Mouse (Mus musculus) frontal cortex, postnatal 14 days (tissue): ENCODE data around the gene Cobl.
A peak's percentile ranks its signal among the peaks of the same experiment; 100 is the strongest.

Experiments used
- DNase-seq, 2 experiments: peaks; one replicate each; pipeline ENCODE4 v3.0.0; 2022; ENCODE audit warnings: low spot score in 2 of 2

Gene Cobl

DNA sequence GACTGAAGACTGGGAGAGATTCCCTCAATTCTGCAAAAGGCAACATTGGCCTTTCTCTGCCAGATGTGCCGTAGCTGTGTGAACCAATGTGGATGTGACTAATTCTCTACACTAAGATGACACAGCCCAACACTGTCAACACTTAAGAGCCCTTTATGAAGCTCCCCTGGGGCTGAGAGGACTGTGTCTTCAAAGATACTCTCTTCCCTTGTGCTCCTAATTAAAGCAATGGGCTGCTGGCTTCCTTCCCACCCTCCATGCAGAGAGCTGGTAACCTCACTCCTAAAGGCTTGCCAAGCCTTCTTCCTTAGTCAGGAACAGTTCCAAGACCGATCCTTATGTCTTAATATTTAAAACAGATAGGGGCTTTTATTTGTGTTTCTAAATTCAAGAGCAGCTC lies 79.9 kb downstream of the Cobl start:
- DNase-seq: peak in 1 of 2 experiments; percentile 34

DNA sequence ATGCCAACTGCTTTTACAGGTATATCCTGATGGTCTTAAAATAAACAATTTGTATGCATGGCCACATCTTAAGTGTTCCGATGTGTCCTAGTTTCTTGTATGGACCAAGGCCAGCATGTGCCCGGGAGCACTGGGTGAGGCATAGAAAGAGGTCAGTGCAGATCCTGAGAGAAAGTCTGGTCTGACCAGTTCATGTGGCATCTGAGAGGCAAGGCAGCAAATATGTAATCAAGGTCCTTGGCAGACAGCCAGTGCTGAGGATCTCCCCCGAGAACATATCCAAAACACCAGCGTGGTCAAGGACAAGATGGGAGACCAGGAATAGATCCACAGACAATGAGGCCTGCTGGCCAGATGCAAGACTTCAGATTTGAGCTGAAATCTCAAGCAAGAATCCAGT lies 81.8 kb downstream of the Cobl start:
- no peak for DNase-seq

DNA sequence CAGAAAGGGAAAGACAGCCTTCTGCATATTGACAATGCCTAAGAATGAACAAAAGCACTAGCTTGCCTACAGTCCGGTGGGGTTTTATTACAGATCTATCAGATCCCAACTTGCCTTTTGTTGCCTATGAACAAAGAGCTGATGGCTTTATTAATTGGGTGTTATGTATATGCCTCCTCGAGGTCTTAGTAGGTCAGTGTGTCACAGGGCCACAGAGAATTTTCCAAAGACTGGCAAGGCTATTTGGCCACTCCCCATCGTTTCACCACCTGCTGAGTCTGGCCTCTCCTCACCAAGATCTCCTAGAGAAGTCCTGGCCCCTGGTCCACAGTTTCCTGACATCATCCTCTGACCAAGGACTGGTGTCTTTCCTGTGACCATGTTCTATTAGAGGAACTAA lies 83.7 kb downstream of the Cobl start:
- DNase-seq: no peak

DNA sequence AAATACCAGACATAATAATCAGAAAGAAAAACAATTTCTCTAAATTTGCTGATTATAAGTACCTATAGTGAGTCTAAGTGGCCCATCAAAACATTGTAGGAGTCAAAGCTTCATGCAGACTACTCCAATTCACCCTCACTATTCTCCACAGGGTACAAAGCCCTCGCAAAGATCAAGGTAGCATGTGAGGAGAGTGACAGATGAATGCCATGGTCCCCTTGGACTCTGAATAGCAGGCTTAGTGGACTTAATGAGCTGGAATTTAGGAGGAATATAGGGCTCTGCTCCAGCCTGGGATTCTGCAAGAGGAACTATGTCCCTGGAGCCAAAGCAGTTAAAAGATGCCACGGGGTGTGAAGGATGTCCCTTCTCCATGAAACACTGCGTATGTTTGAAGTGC lies 88.1 kb downstream of the Cobl start:
- no peak for DNase-seq

DNA sequence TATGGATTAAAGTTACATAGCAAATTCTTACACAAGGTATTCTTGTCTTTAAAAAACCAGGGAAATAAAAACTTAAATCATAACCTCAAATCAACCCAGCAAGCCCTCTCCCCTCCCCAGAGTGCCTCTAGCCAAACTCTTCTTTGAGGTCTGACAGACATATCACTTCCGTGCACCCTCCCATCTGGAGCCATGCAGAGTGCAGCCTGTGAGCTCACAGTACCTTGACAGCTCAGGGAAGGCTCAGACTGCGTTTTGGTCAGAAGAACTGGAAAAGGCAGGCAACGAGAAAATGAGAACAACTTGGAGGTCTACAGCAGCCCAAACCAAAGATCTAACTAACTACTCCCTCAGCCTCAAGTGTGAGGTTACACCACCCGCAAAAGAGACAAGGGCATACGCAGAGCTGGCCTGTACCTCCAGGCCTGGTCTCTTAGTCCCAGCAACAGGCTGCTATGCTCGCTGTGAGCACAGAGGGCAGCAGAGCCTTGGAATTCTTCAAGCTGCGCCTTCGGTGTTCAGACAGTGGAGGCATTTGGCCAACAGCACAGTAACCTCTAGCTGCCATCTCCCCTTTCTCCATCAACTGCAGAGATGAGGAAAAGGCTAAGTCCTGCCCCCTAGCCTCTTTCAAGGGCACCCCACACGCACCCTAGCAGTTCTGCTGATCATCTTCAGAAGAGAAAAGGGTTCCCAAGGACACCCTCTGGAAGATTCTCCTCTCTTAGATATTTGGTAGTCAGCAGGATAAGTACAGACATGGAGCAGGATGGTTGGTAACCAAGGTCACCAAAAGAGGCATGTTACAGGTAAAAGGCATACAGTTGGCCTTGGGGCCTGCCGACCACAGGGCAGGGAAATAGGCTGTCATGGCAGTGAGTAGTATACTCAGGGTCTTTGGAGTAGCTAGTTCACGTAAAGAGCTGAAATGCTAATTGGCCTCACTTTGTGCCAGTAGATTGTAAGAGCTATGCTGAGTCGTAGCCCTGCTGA lies 91.4 kb downstream of the Cobl start:
- DNase-seq: peak; percentile 45 to 78

DNA sequence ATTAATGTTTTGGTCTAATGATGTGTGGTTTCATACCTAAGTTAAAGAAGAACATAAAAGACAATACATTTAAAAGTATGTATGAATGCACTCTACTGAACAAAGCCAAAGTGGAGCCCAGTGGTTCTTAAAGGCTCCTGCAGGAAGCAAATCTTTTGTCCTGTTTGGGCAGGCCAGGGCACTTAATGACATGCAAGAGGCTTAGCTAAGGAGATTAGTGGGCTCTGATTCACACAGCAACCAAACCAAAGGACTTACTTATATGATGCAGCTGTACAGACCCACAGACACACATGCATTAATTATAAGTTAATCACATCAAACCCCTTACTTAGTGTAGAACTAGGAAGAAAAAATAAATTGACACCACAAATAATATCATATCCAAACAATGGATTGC lies 93.8 kb downstream of the Cobl start:
- DNase-seq: no peak

DNA sequence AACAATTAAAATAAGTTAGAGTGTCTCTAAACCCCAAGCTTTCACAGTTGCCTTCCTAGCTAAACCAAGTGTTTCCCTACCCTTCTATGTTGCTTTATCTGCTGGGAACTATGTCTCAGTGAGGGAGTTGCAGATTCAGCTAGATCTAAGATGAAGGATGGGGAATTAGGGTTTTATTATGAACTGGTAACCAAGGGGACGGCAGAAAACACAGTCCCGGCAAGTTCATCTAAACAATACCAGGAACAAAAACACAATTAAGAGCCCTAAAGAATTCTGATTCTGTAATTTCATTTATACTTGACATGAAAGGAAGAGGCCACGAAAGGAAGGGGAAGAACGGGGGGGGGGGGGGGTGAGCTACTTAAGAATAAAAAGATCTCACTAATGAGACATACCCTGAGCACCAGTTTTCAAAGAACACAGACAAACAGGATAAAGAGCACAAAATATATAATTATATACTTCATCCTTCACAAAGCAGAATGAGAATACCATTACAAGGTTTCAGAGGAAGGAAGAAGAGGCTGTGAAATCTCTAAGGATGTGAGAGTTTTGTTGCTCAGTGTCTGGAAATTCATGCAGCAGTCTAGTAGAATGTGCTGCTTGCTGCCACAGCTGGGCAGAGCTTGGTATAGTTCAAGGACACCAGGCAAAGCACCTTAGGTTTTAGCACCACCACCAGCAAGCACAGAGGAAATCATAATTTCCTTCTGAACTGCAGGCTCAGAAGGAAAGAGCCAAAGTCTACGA lies 97.2 kb downstream of the Cobl start:
- no peak for DNase-seq

DNA sequence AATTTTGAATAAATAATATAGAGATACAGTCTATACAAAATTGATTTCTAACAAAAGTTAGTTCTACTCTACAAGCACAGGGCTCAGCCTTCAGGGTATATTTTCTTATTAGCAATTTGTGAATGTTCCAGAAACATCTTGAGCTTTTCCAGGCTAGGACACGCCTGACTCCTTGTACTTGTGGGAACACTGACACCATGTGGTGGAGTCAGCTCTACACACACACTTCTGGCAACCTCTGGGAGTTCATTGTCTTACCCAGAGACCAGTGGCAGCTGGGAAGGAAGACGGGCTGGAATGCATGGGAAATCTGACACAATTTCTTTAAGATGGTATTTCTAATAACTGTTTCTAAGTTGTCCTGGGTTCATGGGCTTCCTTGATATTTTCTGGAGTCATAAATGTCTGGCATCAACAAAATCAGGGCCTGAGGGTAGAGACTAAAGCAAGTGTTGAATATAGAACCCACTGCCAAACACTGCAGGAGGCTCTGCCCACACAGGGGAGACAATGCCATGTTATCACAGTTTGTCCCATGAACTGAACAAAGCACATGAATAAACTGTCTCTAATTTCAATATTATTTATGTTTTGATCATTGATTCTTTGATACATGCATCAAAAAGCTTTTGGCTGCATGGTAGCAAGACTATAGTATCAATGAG lies 105.3 kb downstream of the Cobl start:
- peak; percentile 41 to 51 for DNase-seq

DNA sequence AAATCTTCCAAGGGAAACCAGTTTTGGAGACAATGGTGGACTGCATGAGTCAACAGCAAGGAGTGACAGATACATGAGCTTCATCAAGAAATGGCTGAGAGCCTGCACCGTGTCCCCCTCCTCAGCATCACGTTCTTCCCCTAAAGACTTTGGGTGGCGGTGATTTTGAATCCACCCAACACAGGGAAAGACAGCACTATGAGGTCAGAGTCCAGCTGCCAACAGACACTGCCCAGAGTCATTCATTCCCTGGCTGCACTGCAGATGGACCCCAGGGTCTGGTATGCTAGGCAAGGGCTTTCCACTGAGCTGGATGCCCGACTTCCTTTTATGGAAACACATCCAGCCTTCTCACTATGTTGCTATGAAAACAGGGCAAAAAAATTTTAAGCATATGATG lies 106.2 kb downstream of the Cobl start:
- no peak for DNase-seq

DNA sequence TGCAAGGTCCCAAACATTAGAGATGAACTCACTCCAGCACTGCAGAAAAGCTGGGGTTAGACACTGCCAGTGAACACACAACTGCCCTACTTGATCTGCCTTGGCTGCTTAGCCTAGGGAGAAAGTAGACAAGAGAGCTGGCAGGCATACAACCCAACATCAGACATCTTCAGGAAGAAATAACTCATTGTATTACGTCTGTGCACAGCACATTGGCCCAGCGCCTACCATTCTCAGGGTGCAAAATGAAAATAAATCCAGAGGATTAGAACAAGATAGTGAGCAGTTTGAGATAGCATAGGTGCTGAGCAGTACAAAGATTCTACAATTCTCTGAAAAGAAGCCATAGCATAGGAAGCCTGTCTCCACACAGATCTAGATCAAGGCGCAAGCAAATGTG lies 109.1 kb downstream of the Cobl start:
- no peak for DNase-seq

DNA sequence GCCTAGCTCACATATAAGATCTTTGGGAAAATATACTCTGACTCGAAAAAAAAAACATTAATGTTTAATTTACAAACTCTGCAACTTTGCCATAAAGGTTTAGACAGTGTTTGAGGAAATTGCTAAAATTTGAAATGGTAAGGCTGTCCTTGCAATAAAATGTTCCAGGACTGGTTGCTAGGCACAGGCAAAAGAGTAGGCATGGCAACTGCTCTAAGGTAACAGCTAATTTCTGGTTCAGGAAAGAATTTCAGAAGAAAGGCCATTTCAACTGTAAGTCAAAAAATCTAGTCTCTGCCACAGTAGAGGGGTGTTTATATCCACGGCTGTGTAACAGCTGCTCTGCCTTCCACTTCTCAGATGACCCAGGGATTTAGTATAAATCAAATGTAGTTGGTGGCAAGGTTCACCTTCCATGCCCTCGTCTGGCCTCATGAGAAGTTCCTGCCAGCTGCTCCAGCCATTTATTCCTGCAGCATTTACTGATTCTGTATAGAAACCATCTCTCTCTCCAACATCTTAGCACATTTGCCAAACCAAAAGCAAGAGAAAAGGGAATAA lies 113.7 kb downstream of the Cobl start:
- DNase-seq: no peak

DNA sequence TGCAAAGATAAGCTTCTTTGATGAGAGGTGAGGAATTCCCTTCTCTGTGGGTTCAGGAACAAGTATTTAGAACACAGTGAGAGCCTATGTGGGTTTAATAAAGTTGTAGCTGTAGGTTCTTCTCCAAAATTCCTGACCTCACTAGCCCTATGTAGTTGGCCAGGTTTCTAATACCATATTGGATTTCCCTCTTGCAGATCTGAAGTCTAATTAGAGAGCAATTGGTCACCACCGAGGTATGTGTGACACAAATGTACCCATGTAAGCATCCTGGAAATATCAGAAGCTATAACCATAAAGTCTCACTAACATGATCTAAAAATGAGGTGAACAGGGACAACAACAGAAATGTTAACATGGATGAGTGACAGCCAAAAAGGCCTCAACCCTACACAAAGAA lies 114.7 kb downstream of the Cobl start:
- no peak for DNase-seq

DNA sequence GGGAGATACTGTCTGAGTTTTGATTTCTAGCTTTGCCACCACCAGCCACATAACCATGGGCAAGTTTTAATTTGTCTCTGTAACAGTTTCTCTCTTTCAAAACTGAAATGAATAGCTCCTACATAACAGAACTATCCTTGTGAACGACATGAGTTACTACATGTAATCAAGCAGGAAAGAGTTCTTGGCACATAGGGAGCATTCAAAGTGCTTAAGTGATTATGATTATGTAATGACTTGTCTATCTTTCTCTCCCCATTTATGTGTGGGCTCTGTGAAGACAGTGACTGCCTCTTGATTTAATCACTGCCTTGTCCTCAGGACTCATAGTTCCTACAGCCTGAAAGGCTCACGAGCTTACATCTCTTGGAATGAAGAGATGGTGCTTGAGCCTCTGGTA lies 118.3 kb downstream of the Cobl start:
- no peak for DNase-seq

DNA sequence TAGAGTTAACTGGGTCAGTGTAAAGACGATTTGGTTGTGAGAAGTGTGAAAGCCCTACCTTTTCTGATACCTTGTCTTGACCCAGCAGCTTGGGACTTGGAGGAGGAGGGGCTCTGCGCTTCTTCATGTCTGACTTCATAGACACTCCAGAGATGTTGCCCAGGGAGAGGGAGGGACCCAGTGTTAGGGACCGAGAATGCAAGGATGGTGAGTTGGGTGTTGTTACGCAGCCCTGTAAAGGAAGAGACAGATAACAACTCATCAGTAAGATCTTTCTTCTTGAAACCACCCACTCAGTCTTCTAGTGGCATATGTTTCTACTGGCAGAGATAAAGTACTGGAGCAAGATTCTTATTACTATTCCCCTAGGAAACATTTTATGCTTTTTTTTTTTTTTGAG lies 121.1 kb downstream of the Cobl start:
- DNase-seq: no peak

DNA sequence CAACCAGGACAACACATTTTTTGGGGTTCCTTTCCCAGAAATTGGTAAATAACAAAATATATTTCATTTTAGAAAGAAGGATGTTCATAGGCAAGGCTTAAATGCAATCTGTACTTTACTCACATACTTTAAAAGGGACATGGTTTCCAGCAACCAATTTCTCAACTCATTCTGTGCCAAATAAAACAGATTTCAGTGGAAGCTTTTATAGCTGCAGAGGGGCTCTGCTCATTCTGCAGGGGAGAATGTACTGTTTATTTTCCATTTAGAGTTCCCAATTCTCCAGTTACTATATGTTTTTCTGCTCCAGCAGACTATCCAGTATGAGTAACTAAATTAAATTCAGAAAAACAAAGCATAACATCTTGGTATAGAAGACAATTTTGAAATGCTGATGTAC lies 124.1 kb downstream of the Cobl start:
- DNase-seq: no peak

DNA sequence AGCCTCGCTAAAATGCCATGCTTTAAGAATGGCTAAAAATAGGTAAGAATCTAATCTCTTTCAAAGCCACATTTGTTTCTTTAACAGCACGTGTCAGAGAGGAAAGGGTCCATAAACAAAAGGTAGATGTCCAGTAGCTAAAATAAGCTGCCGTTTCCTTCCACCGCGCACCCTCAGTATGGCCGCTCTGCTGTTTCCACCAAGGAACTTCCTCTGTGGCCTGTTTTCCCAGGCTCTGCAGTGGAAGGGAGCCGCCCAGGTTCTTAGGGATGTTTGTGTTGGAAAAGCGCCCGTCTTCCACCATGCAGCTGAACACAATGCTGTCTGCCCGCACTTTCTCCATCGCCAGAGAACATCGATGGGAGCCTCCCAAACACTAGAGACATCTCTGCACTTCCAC lies 128.6 kb downstream of the Cobl start:
- no peak for DNase-seq

DNA sequence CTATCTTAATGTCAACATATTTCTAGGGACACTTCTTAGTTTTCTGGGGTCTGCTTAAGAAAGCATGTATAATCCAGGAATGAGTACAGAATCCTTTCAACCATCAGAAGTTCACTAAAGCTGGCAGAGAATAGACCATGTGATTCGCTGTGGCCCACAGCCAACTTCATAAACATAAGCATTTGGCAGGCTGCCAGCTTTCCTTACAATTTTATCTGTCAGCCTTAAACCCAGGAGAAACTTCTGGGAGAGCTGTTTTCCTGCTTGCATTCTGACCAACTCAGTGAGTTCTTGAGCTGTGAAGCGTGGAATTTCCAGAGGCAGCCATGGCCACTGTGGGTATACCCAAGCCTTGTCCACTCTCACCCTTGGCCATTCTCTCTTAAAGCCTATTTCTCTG lies 132.8 kb downstream of the Cobl start:
- peak; percentile 32 to 49 for DNase-seq

DNA sequence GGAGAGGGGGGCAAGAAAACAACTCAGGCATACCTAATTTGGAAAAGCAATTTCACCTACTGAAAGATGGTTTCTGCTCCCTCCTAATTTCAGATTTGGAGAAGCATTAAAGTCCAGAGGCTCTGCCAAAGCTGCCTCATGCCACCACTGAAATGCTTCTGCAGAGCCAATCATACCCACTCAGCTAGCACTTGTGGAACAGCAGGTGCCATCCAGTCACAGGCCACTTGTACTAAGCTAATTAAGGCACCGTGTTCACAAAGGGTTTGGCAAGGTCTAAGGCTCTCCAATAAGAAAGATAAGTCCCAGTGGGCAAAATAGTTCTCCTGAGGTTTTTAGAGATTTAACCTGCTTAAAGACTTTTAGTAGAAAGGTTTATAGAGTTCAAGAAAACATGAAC lies 143.3 kb downstream of the Cobl start:
- DNase-seq: no peak

DNA sequence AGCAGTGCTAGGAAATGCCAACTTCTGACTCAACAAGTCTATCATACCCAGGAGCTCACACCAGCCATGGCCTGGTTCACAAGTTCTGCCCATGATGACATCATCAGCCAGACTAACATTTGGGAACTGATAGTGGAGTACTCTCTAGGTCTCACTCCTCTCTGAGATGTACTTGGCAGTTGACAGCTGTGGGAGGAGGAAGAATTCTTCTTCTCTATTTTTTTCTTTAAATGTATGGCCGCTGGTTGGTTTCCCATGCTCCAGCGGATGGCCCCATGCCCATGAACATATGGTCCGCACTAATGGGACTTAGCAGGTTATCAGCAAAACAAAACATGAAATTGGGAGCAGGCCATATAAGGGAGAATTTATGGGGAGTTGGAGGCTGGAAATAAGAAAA lies 145.4 kb downstream of the Cobl start:
- DNase-seq: no peak

DNA sequence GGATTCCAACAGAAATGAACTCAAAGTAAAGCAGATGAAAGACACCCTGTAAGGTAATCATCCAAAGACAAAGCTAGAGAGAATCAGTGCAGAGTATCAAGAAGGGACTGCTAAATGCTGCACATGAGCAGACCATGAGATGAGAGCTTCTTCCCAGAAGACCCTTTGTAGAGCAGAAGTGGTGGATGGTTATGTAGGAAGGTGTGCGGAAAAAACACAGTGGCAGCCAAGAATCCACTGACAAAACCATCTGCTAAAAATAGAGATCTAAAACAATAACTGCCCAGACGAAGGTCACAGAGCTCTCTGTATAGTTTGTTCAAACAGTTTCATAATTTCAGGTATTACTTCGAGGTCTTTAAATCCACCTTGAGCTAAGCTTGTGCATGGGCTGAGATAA lies 149.1 kb downstream of the Cobl start:
- DNase-seq: no peak

DNA sequence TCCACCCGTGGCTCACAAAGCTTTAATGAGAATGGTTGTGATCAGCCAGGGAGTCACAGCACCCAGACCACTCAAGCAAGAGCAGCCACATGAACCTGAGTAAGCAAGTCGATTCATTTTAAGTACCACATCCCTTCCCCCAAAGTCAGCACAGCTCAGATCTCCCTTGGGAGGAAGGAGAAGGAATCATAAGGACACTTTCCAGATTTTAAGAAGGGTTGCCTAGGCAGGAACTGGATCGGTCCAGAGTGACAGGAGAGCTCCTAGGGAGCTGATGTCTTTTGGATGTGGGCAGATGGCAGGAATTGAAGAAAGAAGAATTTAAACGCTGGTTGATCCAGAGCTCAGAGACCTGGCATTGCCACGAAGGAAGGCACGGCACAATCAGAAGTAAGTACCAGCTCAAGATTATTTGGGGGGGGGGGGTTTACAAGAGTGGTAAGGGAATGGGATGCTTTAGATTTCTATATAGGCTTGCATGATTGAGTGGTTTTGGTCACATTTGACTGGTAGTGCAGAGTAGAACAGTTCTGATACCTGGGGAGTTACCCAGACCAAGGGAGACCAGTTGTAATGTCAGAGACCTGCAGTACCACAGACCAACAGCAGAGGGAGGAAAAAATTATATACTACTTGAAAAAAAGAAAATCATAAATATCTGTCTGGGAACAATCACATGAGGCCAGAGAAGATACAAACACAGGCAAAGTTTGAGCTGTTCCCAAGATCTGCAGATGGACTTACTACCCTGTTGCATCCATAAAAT lies 150.3 kb downstream of the Cobl start:
- no peak for DNase-seq
